8 mouse cellular contexts compared by ENCODE assay signal in genomic region chr5:147429535-147430305, GRCm38 (mm10). TPM values are rescaled to one million over a fixed set of nuclear protein-coding genes. Genes with fewer than 3 reads are reported as not detected.
DNase-seq lines count a peak whose midpoint lies in the region; ATAC-seq and TF ChIP-seq lines count a peak whose summit lies in the region.

Gene Pan3 (plus strand): TSS chr5:147430161.

- WGBS in embryonic facial prominence, embryonic 13.5 days = under 1% methylated on average over 51 of the region's 51 CpGs
- 1% methylated on average over 51 of the region's 51 CpGs for WGBS in heart, adult 2 months
- WGBS in limb, embryonic 13.5 days = under 1% methylated on average over 42 of the region's 51 CpGs
- whole genome bisulfite sequencing in midbrain, embryonic 16.5 days = under 1% methylated on average over 37 of the region's 51 CpGs

- intact Hi-C loops in heart, adult 2 months (cut with DNase I) = loop anchor here (5.0 kb wide), 1 partner anchor 103 kb away; no protein-coding TSS in a partner anchor

- TF ChIP-seq EP300 in heart, adult 2 months (IDR thresholded peaks at IDR 0.05; ENCODE audit: insufficient read depth, low read depth, low read length) = peak; percentile 75; the same call in 1 of the 2 replicates

- peak within 1 kb of the TSS; percentile 75 for H3K4me2 ChIP-seq in embryonic facial prominence, embryonic 13.5 days
- H3K4me2 ChIP-seq in limb, embryonic 13.5 days (replicated peaks) = peak within 1 kb of the TSS; percentile 81
- peak within 1 kb of the TSS; percentile 96 for H3K4me2 ChIP-seq in midbrain, embryonic 16.5 days (ENCODE audit: low read length)

- H3K9me3 ChIP-seq in embryonic facial prominence, embryonic 13.5 days = no peaks in the 10 kb centered on the region
- H3K9me3 ChIP-seq in limb, embryonic 13.5 days = no peaks in the 10 kb centered on the region
- no peaks in the 10 kb centered on the region for H3K9me3 ChIP-seq in midbrain, embryonic 16.5 days (replicated peaks; ENCODE audit: control insufficient read depth, low read length, poor library complexity, severe bottlenecking)

- H3K9ac ChIP-seq in embryonic facial prominence, embryonic 13.5 days = peak within 1 kb of the TSS; percentile 96
- H3K9ac ChIP-seq in heart, adult 2 months (ENCODE audit: low read depth, low read length) = peak within 1 kb of the TSS; percentile 99
- peak within 1 kb of the TSS; percentile 98 for H3K9ac ChIP-seq in limb, embryonic 13.5 days
- H3K9ac ChIP-seq in midbrain, embryonic 16.5 days (ENCODE audit: low read depth, low read length) = peak within 1 kb of the TSS; percentile 96

- peak within 1 kb of the TSS; percentile 98 for H3K4me3 ChIP-seq in embryonic facial prominence, embryonic 13.5 days
- peak within 1 kb of the TSS; percentile 84 for H3K4me3 ChIP-seq in heart, adult 2 months
- H3K4me3 ChIP-seq in limb, embryonic 13.5 days = peak within 1 kb of the TSS; percentile 99
- H3K4me3 ChIP-seq in midbrain, embryonic 16.5 days (ENCODE audit: low read depth, low read length) = peak within 1 kb of the TSS; percentile 99

- peak within 1 kb of the TSS; percentile 98 for H3K27ac ChIP-seq in embryonic facial prominence, embryonic 13.5 days
- peak within 1 kb of the TSS; percentile 100 for H3K27ac ChIP-seq in heart, adult 2 months
- H3K27ac ChIP-seq in limb, embryonic 13.5 days = peak within 1 kb of the TSS; percentile 98
- peak within 1 kb of the TSS; percentile 98 for H3K27ac ChIP-seq in midbrain, embryonic 16.5 days (ENCODE audit: low read length)

- peaks cover 7% of the 10 kb centered on the region for H3K79me2 ChIP-seq in heart, adult 2 months (replicated peaks; ENCODE audit: control insufficient read depth, insufficient read depth, low read length)

- H3K27me3 ChIP-seq in embryonic facial prominence, embryonic 13.5 days = no peaks in the 10 kb centered on the region
- no peaks in the 10 kb centered on the region for H3K27me3 ChIP-seq in heart, adult 2 months (ENCODE audit: control insufficient read depth, insufficient read depth, low read length)
- no peaks in the 10 kb centered on the region for H3K27me3 ChIP-seq in limb, embryonic 13.5 days
- H3K27me3 ChIP-seq in midbrain, embryonic 16.5 days (ENCODE audit: control insufficient read depth, insufficient read depth, low read depth, low read length) = no peaks in the 10 kb centered on the region

- ATAC-seq in embryonic facial prominence, embryonic 13.5 days (ENCODE audit: insufficient number of reproducible peaks, insufficient read depth, low FRiP score, low TSS enrichment, low read depth) = peak; percentile 78
- peak; percentile 86 for ATAC-seq in limb, embryonic 13.5 days (ENCODE audit: low FRiP score, low read depth)
- ATAC-seq in midbrain, embryonic 16.5 days = peak; percentile 83

- no peak for TF ChIP-seq CTCF in heart, adult 2 months (IDR thresholded peaks at IDR 0.05)

- TF ChIP-seq POLR2A in heart, adult 2 months (IDR thresholded peaks at IDR 0.05; ENCODE audit: insufficient read depth, low read depth, low read length) = peak; percentile 93

- no peaks in the 10 kb centered on the region for H3K36me3 ChIP-seq in embryonic facial prominence, embryonic 13.5 days
- H3K36me3 ChIP-seq in heart, adult 2 months (ENCODE audit: control insufficient read depth, insufficient read depth, low read length) = peaks cover 9% of the 10 kb centered on the region
- H3K36me3 ChIP-seq in limb, embryonic 13.5 days = 0 out of 2 replicates have a peak, but pooled peaks cover 3% of the 10 kb centered on the region
- no peaks in the 10 kb centered on the region for H3K36me3 ChIP-seq in midbrain, embryonic 16.5 days (ENCODE audit: control insufficient read depth, insufficient read depth, low read length)

- H3K4me1 ChIP-seq in embryonic facial prominence, embryonic 13.5 days = peaks cover 26% of the 10 kb centered on the region
- peaks cover 10% of the 10 kb centered on the region for H3K4me1 ChIP-seq in heart, adult 2 months (ENCODE audit: control insufficient read depth, insufficient read depth, low read length)
- H3K4me1 ChIP-seq in limb, embryonic 13.5 days = peaks cover 30% of the 10 kb centered on the region
- H3K4me1 ChIP-seq in midbrain, embryonic 16.5 days (ENCODE audit: control insufficient read depth, insufficient read depth, low read length) = peaks cover 29% of the 10 kb centered on the region

- peak; percentile 97 for DNase-seq in 3134 (ENCODE audit: extremely low read depth, insufficient read length, low spot score)
- peak; percentile 96 to 97 for DNase-seq in adrenal gland, postnatal 36 days
- DNase-seq in heart, adult 2 months = peak; percentile 98 to 99
- DNase-seq in kidney, adult 8-10 months = peak; percentile 95
- peak; percentile 95 for DNase-seq in spleen, postnatal 10 days (ENCODE audit: low spot score in 2 of 2)

RNA-seq across cellular contexts. Expression of gene Pan3, which starts in this region (rescaled TPM):
- total RNA-seq in adrenal gland, postnatal 36 days (2021) = 100 to 1,000 TPM in 1 of 2 experiments, 10 to 100 TPM in 1; 92.1 to 101 TPM
- polyA plus RNA-seq in embryonic facial prominence, embryonic 13.5 days (2015; fragmentation: Nextera tagmentation; extraction: Ambion mirVana) = 72.7 and 86.9 TPM in 2 replicates
- total RNA-seq in heart, adult 2 months (2021) = 10 to 100 TPM; 27.3 to 30.5 TPM
- 20.0 and 36.8 TPM in 2 replicates for polyA plus RNA-seq in heart, adult 2 months (2012; rRNA removed)
- polyA plus RNA-seq in limb, embryonic 13.5 days (2015; fragmentation: Nextera tagmentation; extraction: Ambion mirVana) = 69.7 and 77.7 TPM in 2 replicates
- polyA plus RNA-seq in midbrain, embryonic 16.5 days (2015; fragmentation: Nextera tagmentation; extraction: Ambion mirVana) = 59.0 and 61.1 TPM in 2 replicates

Comparison
In these comparisons a context has a peak if more than half of its experiments do, and no peak if none do; other contexts are left out.
1. Peak in every context shown above with its lines: DNase-seq, ATAC-seq, H3K4me3 ChIP-seq and H3K27ac ChIP-seq.